In the genomic region with DNA sequence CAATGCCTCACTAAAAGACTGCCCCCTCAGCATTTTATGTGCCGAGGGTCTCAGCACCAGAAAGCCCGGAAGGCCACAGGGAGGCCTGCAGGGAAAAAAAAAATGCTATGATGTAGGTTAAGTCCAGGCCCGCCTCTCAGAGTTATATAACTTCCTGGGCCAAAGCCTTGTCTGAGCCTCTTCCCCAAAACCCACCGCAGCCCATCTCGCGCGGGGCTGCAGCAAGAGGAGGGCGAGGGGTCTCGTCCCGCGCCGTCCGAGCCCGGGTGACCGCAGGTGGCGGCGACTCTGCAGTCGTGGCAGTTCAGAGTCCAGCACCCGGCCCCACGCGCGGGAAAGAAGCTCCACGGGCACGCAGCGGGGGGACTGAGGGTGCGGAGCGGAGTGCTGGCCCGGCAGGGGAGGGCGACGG, we compare ENCODE assay signal across 8 mouse cellular contexts. TPM values are rescaled to one million over a fixed set of nuclear protein-coding genes. Genes with fewer than 3 reads are reported as not detected.
A peak's percentile ranks its signal among the peaks of the same experiment; 100 is the strongest.
DNase-seq lines count a peak whose midpoint lies in the region; ATAC-seq and TF ChIP-seq lines count a peak whose summit lies in the region.

No protein-coding gene starts in this region.

- intact Hi-C loops in gastrocnemius, postnatal 14 days (cut with DNase I; ENCODE audit: low total_unique reads), result no loop called here

- H3K4me2 ChIP-seq in kidney, embryonic 14.5 days (replicated peaks; ENCODE audit: low read depth, low read length), result peak overlapping the region; percentile 68
- peak overlapping the region; percentile 83 for H3K4me2 ChIP-seq in limb, embryonic 14.5 days (replicated peaks; ENCODE audit: low read depth, low read length, severe bottlenecking)
- peak overlapping the region; percentile 66 for H3K4me2 ChIP-seq in neural tube, embryonic 13.5 days

- H3K9ac ChIP-seq in kidney, embryonic 14.5 days (ENCODE audit: low read depth, low read length), result peak overlapping the region; percentile 97
- H3K9ac ChIP-seq in limb, embryonic 14.5 days (ENCODE audit: low read depth, low read length, severe bottlenecking), result peak overlapping the region; percentile 97
- peak overlapping the region; percentile 96 for H3K9ac ChIP-seq in neural tube, embryonic 13.5 days

- no peaks in the 10 kb centered on the region for H3K36me3 ChIP-seq in kidney, embryonic 14.5 days (ENCODE audit: control insufficient read depth, insufficient read depth, low read length)
- peaks cover 31% of the 10 kb centered on the region for H3K36me3 ChIP-seq in erythroblast, embryonic 14.5 days (ENCODE audit: control insufficient read depth)
- 0 out of 2 replicates have a peak, but pooled peaks cover 6% of the 10 kb centered on the region for H3K36me3 ChIP-seq in limb, embryonic 14.5 days (ENCODE audit: control insufficient read depth, insufficient read depth, low read length)
- H3K36me3 ChIP-seq in neural tube, embryonic 13.5 days, result no peaks in the 10 kb centered on the region

- no peak for TF ChIP-seq POLR2A in limb, embryonic 14.5 days (IDR thresholded peaks at IDR 0.05; ENCODE audit: borderline replicate concordance, extremely low read depth, insufficient read depth, insufficient read length)

- H3K27me3 ChIP-seq in kidney, embryonic 14.5 days (ENCODE audit: control insufficient read depth, insufficient read depth, low read length), result no peaks in the 10 kb centered on the region
- H3K27me3 ChIP-seq in erythroblast, embryonic 14.5 days (ENCODE audit: control insufficient read depth), result no peaks in the 10 kb centered on the region
- no peaks in the 10 kb centered on the region for H3K27me3 ChIP-seq in limb, embryonic 14.5 days (ENCODE audit: control insufficient read depth, insufficient read depth, low read length)
- no peaks in the 10 kb centered on the region for H3K27me3 ChIP-seq in neural tube, embryonic 13.5 days

- H3K9me3 ChIP-seq in kidney, embryonic 14.5 days (ENCODE audit: control insufficient read depth, low read length), result no peaks in the 10 kb centered on the region
- H3K9me3 ChIP-seq in erythroblast, embryonic 14.5 days (ENCODE audit: control insufficient read depth, low read length), result no peaks in the 10 kb centered on the region
- H3K9me3 ChIP-seq in limb, embryonic 14.5 days (ENCODE audit: control insufficient read depth, low read length), result no peaks in the 10 kb centered on the region; the same call in 1 of the 2 replicates
- H3K9me3 ChIP-seq in neural tube, embryonic 13.5 days, result no peaks in the 10 kb centered on the region

- peak overlapping the region; percentile 87 for H3K4me3 ChIP-seq in kidney, embryonic 14.5 days (ENCODE audit: low read length)
- H3K4me3 ChIP-seq in erythroblast, embryonic 14.5 days (replicated peaks), result peak overlapping the region; percentile 92
- peak overlapping the region; percentile 91 for H3K4me3 ChIP-seq in limb, embryonic 14.5 days (replicated peaks; ENCODE audit: low read length)
- H3K4me3 ChIP-seq in neural tube, embryonic 13.5 days, result peak overlapping the region; percentile 91

- H3K4me1 ChIP-seq in kidney, embryonic 14.5 days (ENCODE audit: control insufficient read depth, insufficient read depth, low read length), result peaks cover 8% of the 10 kb centered on the region
- H3K4me1 ChIP-seq in erythroblast, embryonic 14.5 days (ENCODE audit: control insufficient read depth), result peaks cover 57% of the 10 kb centered on the region
- peaks cover 11% of the 10 kb centered on the region for H3K4me1 ChIP-seq in limb, embryonic 14.5 days (ENCODE audit: control insufficient read depth, insufficient read depth, low read length)
- H3K4me1 ChIP-seq in neural tube, embryonic 13.5 days (replicated peaks), result peaks cover 17% of the 10 kb centered on the region

- H3K27ac ChIP-seq in kidney, embryonic 14.5 days (ENCODE audit: low read depth, low read length), result peak overlapping the region; percentile 83
- peak overlapping the region; percentile 81 for H3K27ac ChIP-seq in limb, embryonic 14.5 days (replicated peaks; ENCODE audit: low read depth, low read length)
- H3K27ac ChIP-seq in neural tube, embryonic 13.5 days (replicated peaks), result peak overlapping the region; percentile 75

- ATAC-seq in kidney, embryonic 14.5 days (ENCODE audit: low FRiP score, low TSS enrichment), result peak; percentile 70; the same call in 1 of the 2 replicates
- peak; percentile 64 for ATAC-seq in limb, embryonic 14.5 days (ENCODE audit: low FRiP score, low read depth)
- ATAC-seq in neural tube, embryonic 13.5 days (ENCODE audit: low read depth), result peak; percentile 85; the same call in 1 of the 2 replicates

- DNase-seq in kidney, adult 11 months, result no peak
- DNase-seq in MN1 (ENCODE audit: low spot score), result peak; percentile 45
- peak; percentile 21 for DNase-seq in limb, embryonic 14.5 days (ENCODE audit: low spot score)
- DNase-seq in gastrocnemius, postnatal 14 days, result no peak
- DNase-seq in left cerebral cortex, adult 18-20 months (ENCODE audit: low spot score in 2 of 2), result no peak

- WGBS in kidney, embryonic 14.5 days, result under 1% methylated on average over 30 of the region's 30 CpGs
- 0% methylated on average over 23 of the region's 30 CpGs for WGBS in limb, embryonic 14.5 days
- 0% methylated on average over 30 of the region's 30 CpGs for WGBS in neural tube, embryonic 13.5 days

RNA-seq across cellular contexts. Expression of a gene that starts 0.4 kb away (rescaled TPM):
- polyA plus RNA-seq in kidney, embryonic 14.5 days (2014; fragmentation: Nextera tagmentation; extraction: Ambion mirVana), result 8.9 and 16.2 TPM in 2 replicates
- 2.4 and 3.2 TPM in 2 replicates for polyA plus RNA-seq in erythroblast, embryonic 14.5 days (2012)
- 9.6 and 10.0 TPM in 2 replicates for polyA plus RNA-seq in limb, embryonic 14.5 days (2012; rRNA removed)
- polyA plus RNA-seq in limb, embryonic 14.5 days (2014; fragmentation: Nextera tagmentation; extraction: Ambion mirVana), result 3.9 and 7.9 TPM in 2 replicates
- polyA plus RNA-seq in neural tube, embryonic 13.5 days (2015; fragmentation: Nextera tagmentation; extraction: Ambion mirVana), result 5.3 and 6.4 TPM in 2 replicates
- total RNA-seq in gastrocnemius, postnatal 14 days (2021), result under 1 TPM; 0.27 to 0.39 TPM
- total RNA-seq in left cerebral cortex, adult 18-20 months (2021), result 1 to 10 TPM; 5.5 to 5.8 TPM

RNA-seq across cellular contexts. Expression of a gene that starts 0.4 kb away (rescaled TPM):
- polyA plus RNA-seq in kidney, embryonic 14.5 days (2014; fragmentation: Nextera tagmentation; extraction: Ambion mirVana), result 51.5 and 56.2 TPM in 2 replicates
- 2.4 and 4.6 TPM in 2 replicates for polyA plus RNA-seq in erythroblast, embryonic 14.5 days (2012)
- polyA plus RNA-seq in limb, embryonic 14.5 days (2012; rRNA removed), result 13.2 and 16.4 TPM in 2 replicates
- 41.8 and 46.4 TPM in 2 replicates for polyA plus RNA-seq in limb, embryonic 14.5 days (2014; fragmentation: Nextera tagmentation; extraction: Ambion mirVana)
- polyA plus RNA-seq in neural tube, embryonic 13.5 days (2015; fragmentation: Nextera tagmentation; extraction: Ambion mirVana), result 29.5 and 32.4 TPM in 2 replicates
- 1 to 10 TPM; 5.1 to 5.8 TPM for total RNA-seq in gastrocnemius, postnatal 14 days (2021)
- 10 to 100 TPM; 21.7 to 24.8 TPM for total RNA-seq in left cerebral cortex, adult 18-20 months (2021)

RNA-seq across cellular contexts. Expression of a gene that starts 53.3 kb away (rescaled TPM):
- not detected in 2 replicates for polyA plus RNA-seq in kidney, embryonic 14.5 days (2014; fragmentation: Nextera tagmentation; extraction: Ambion mirVana)
- polyA plus RNA-seq in erythroblast, embryonic 14.5 days (2012), result 0.02 TPM in 1 of 2 replicates, not detected in the other
- polyA plus RNA-seq in limb, embryonic 14.5 days (2012; rRNA removed), result not detected in 2 replicates
- polyA plus RNA-seq in limb, embryonic 14.5 days (2014; fragmentation: Nextera tagmentation; extraction: Ambion mirVana), result not detected in 2 replicates
- polyA plus RNA-seq in neural tube, embryonic 13.5 days (2015; fragmentation: Nextera tagmentation; extraction: Ambion mirVana), result not detected in 2 replicates
- total RNA-seq in gastrocnemius, postnatal 14 days (2021), result not detected
- total RNA-seq in left cerebral cortex, adult 18-20 months (2021), result under 1 TPM in 1 of 2 experiments, not detected in 1; 0.30 TPM

RNA-seq across cellular contexts. Expression of a gene that starts 59.2 kb away (rescaled TPM):
- polyA plus RNA-seq in kidney, embryonic 14.5 days (2014; fragmentation: Nextera tagmentation; extraction: Ambion mirVana), result not detected in 2 replicates
- not detected in 2 replicates for polyA plus RNA-seq in erythroblast, embryonic 14.5 days (2012)
- not detected in 2 replicates for polyA plus RNA-seq in limb, embryonic 14.5 days (2012; rRNA removed)
- not detected in 2 replicates for polyA plus RNA-seq in limb, embryonic 14.5 days (2014; fragmentation: Nextera tagmentation; extraction: Ambion mirVana)
- polyA plus RNA-seq in neural tube, embryonic 13.5 days (2015; fragmentation: Nextera tagmentation; extraction: Ambion mirVana), result not detected in 2 replicates
- not detected for total RNA-seq in gastrocnemius, postnatal 14 days (2021)
- total RNA-seq in left cerebral cortex, adult 18-20 months (2021), result not detected

Comparison
In these comparisons a context has a peak if more than half of its experiments do, and no peak if none do; other contexts are left out.
1. DNase-seq: peak in MN1 (single experiment) and limb, embryonic 14.5 days (single experiment); none in kidney, adult 11 months (single experiment), gastrocnemius, postnatal 14 days (single experiment) and left cerebral cortex, adult 18-20 months (0 of 2).
2. Peak in every context shown above with its lines, with median percentiles within 50 percentile points of each other: ATAC-seq, H3K27ac ChIP-seq, H3K4me2 ChIP-seq, H3K4me3 ChIP-seq and H3K9ac ChIP-seq.